8 mouse cellular contexts compared by ENCODE assay signal in the genomic region with DNA sequence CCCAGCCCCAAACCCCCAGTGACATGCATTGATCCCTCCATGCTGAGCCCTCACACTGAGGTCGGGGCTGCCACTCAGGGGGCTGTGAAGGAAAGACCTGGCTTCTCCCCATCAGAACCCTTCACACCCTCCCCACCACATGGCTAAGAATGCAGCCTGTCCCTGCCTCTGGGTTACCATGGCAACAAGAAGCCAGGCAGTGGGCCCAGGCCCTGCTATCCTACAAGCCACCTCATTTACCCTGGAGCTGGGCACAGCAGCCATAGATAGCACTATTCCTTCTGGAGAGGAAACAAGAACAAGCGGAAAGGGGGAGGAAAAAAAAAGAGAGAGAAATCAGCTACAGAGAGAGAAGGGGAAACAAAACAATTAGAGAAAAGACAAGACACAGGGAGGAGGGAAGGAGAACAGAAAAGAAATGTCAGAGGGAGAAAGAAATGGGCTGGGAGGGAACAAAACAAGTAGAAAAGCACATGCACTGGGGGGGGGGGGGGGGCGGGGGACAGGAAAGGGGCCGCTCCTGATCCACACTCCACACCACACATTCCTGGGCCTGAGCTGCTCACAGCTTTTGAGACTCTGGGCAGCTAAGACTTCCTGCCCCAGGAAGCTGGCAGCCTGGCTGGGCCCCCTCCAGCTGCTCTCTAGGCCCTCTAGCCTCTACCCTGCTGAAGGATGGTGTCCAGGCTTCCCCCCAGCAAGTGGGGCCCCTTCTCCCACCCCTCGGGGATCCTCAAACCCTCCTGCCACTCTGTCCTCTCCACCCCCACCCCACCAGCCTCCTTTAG. TPM values are rescaled to one million over a fixed set of nuclear protein-coding genes. Genes with fewer than 3 reads are reported as not detected.
DNase-seq lines count a peak whose midpoint lies in the region; ATAC-seq and TF ChIP-seq lines count a peak whose summit lies in the region.

No protein-coding gene starts in this region.

- H3K27ac ChIP-seq in lung, embryonic 15.5 days: peak overlapping the region; percentile 90
- H3K27ac ChIP-seq in heart, embryonic 14.5 days (replicated peaks in 1 of 2; ENCODE audit: control insufficient read depth in 1 of 2, insufficient read depth in 1 of 2, low read depth in 2 of 2, low read length in 2 of 2): peak overlapping the region; percentile 81 to 82
- H3K27ac ChIP-seq in lung, postnatal 0 days (ENCODE audit: low read length): peak overlapping the region; percentile 60

- TF ChIP-seq CTCF in lung, adult 2 months (IDR thresholded peaks at IDR 0.05; ENCODE audit: insufficient read depth, low read length): no peak
- no peak for TF ChIP-seq CTCF in lung, postnatal 0 days (IDR thresholded peaks at IDR 0.05)

- no peak overlapping the region for H3K4me3 ChIP-seq in lung, embryonic 15.5 days
- no peak overlapping the region for H3K4me3 ChIP-seq in lung, adult 2 months (replicated peaks; ENCODE audit: extremely low read depth, low read depth, low read length)
- H3K4me3 ChIP-seq in heart, embryonic 14.5 days (ENCODE audit: control insufficient read depth in 1 of 2, insufficient read depth in 1 of 2, low read depth in 1 of 2, low read length in 2 of 2): no peak overlapping the region
- H3K4me3 ChIP-seq in lung, postnatal 0 days (ENCODE audit: low read depth, low read length): no peak overlapping the region

- no peaks in the 10 kb centered on the region for H3K27me3 ChIP-seq in lung, embryonic 15.5 days
- no peaks in the 10 kb centered on the region for H3K27me3 ChIP-seq in heart, embryonic 14.5 days (ENCODE audit: control insufficient read depth, insufficient read depth, low read length)
- H3K27me3 ChIP-seq in lung, postnatal 0 days (replicated peaks; ENCODE audit: insufficient read depth, low read length): no peaks in the 10 kb centered on the region

- no peak for DNase-seq in lung, adult 2 months
- DNase-seq in embryo, embryonic 11.5 days (ENCODE audit: low read depth, low spot score): peak; percentile 66
- peak; percentile 87 for DNase-seq in layer of hippocampus, adult 9-11 months
- peak; percentile 68 for DNase-seq in lung, postnatal 0 days (ENCODE audit: low spot score)
- DNase-seq in right cerebral cortex, postnatal 14 days: peak; percentile 74
- DNase-seq in spleen, postnatal 10 days (ENCODE audit: low spot score in 2 of 2): no peak

- no peak for TF ChIP-seq POLR2A in lung, adult 2 months (IDR thresholded peaks at IDR 0.05; ENCODE audit: borderline replicate concordance, extremely low read depth, low read depth, low read length)

- no peaks in the 10 kb centered on the region for H3K9me3 ChIP-seq in lung, embryonic 15.5 days
- no peaks in the 10 kb centered on the region for H3K9me3 ChIP-seq in heart, embryonic 14.5 days (ENCODE audit: control insufficient read depth, low read length)
- no peaks in the 10 kb centered on the region for H3K9me3 ChIP-seq in lung, postnatal 0 days (ENCODE audit: low read length)

- 9% methylated on average over 3 of the region's 5 CpGs for WGBS in lung, embryonic 15.5 days
- 23% methylated on average over 4 of the region's 5 CpGs for WGBS in lung, adult 2 months
- 11% methylated on average over 4 of the region's 5 CpGs for WGBS in heart, embryonic 14.5 days
- WGBS in lung, postnatal 0 days: 5% methylated on average over 3 of the region's 5 CpGs

- H3K4me2 ChIP-seq in lung, embryonic 15.5 days: peak overlapping the region; percentile 4; the same call in 1 of the 2 replicates
- H3K4me2 ChIP-seq in heart, embryonic 14.5 days (ENCODE audit: low read length): no peak overlapping the region
- H3K4me2 ChIP-seq in lung, postnatal 0 days (replicated peaks; ENCODE audit: low read depth, low read length): no peak overlapping the region

- no peak overlapping the region for H3K9ac ChIP-seq in lung, embryonic 15.5 days
- peak overlapping the region; percentile 36; the same call in 1 of the 2 replicates for H3K9ac ChIP-seq in heart, embryonic 14.5 days (ENCODE audit: low read length)
- H3K9ac ChIP-seq in lung, postnatal 0 days (replicated peaks; ENCODE audit: low read depth): no peak overlapping the region

- TF ChIP-seq EP300 in lung, postnatal 0 days (IDR thresholded peaks at IDR 0.05): no peak

- H3K4me1 ChIP-seq in lung, embryonic 15.5 days: peaks cover 42% of the 10 kb centered on the region
- 0 out of 2 replicates have a peak, but pooled peaks cover 5% of the 10 kb centered on the region for H3K4me1 ChIP-seq in lung, adult 2 months (ENCODE audit: control insufficient read depth, insufficient read depth, low read length)
- peaks cover 42 to 50% of the 10 kb centered on the region in 2 experiments for H3K4me1 ChIP-seq in heart, embryonic 14.5 days (ENCODE audit: control insufficient read depth in 2 of 2, insufficient read depth in 2 of 2, low read length in 2 of 2)
- H3K4me1 ChIP-seq in lung, postnatal 0 days (ENCODE audit: insufficient read depth, low read depth, low read length): peaks cover 5% of the 10 kb centered on the region; the same call in 1 of the 2 replicates

- ATAC-seq in lung, embryonic 15.5 days (ENCODE audit: borderline replicate concordance, extremely low read depth, low FRiP score, low TSS enrichment): peak; percentile 86
- ATAC-seq in heart, embryonic 14.5 days (ENCODE audit: insufficient number of reproducible peaks, insufficient read depth, low FRiP score, low read depth): peak; percentile 82
- peak; percentile 80 for ATAC-seq in lung, postnatal 0 days

- no peaks in the 10 kb centered on the region for H3K36me3 ChIP-seq in lung, embryonic 15.5 days
- H3K36me3 ChIP-seq in heart, embryonic 14.5 days (ENCODE audit: control insufficient read depth, insufficient read depth, low read length): no peaks in the 10 kb centered on the region
- H3K36me3 ChIP-seq in lung, postnatal 0 days (ENCODE audit: insufficient read depth, low read length): no peaks in the 10 kb centered on the region

RNA-seq across cellular contexts. Expression of a gene that starts 18.9 kb away (rescaled TPM):
- polyA plus RNA-seq in lung, embryonic 15.5 days (2015; fragmentation: Nextera tagmentation; extraction: Ambion mirVana): 1.4 TPM in 2 replicates
- polyA plus RNA-seq in lung, adult 2 months (2012; rRNA removed): 9.8 and 18.6 TPM in 2 replicates
- 5.0 and 6.0 TPM in 2 replicates for polyA plus RNA-seq in heart, embryonic 14.5 days (2014; fragmentation: Nextera tagmentation; extraction: Ambion mirVana)
- 0.93 and 0.96 TPM in 2 replicates for polyA plus RNA-seq in lung, postnatal 0 days (2015; fragmentation: Nextera tagmentation; extraction: Ambion mirVana)

RNA-seq across cellular contexts. Expression of a gene that starts 52.3 kb away (rescaled TPM):
- 0.19 and 0.30 TPM in 2 replicates for polyA plus RNA-seq in lung, embryonic 15.5 days (2015; fragmentation: Nextera tagmentation; extraction: Ambion mirVana)
- 0.77 and 1.4 TPM in 2 replicates for polyA plus RNA-seq in lung, adult 2 months (2012; rRNA removed)
- polyA plus RNA-seq in heart, embryonic 14.5 days (2014; fragmentation: Nextera tagmentation; extraction: Ambion mirVana): 0.13 and 0.32 TPM in 2 replicates
- polyA plus RNA-seq in lung, postnatal 0 days (2015; fragmentation: Nextera tagmentation; extraction: Ambion mirVana): 0.31 and 0.40 TPM in 2 replicates

RNA-seq across cellular contexts. Expression of a gene that starts 55.2 kb away (rescaled TPM):
- 0.24 and 0.55 TPM in 2 replicates for polyA plus RNA-seq in lung, embryonic 15.5 days (2015; fragmentation: Nextera tagmentation; extraction: Ambion mirVana)
- 0.41 and 1.5 TPM in 2 replicates for polyA plus RNA-seq in lung, adult 2 months (2012; rRNA removed)
- 0.44 and 0.45 TPM in 2 replicates for polyA plus RNA-seq in heart, embryonic 14.5 days (2014; fragmentation: Nextera tagmentation; extraction: Ambion mirVana)
- polyA plus RNA-seq in lung, postnatal 0 days (2015; fragmentation: Nextera tagmentation; extraction: Ambion mirVana): 0.05 and 0.43 TPM in 2 replicates

Comparison
In these comparisons a context has a peak if more than half of its experiments do, and no peak if none do; other contexts are left out.
1. DNase-seq: peak in embryo, embryonic 11.5 days (single experiment), layer of hippocampus, adult 9-11 months (single experiment), lung, postnatal 0 days (single experiment) and right cerebral cortex, postnatal 14 days (single experiment); none in lung, adult 2 months (single experiment) and spleen, postnatal 10 days (0 of 2).
2. Peak in every context shown above with its lines, with median percentiles within 50 percentile points of each other: ATAC-seq and H3K27ac ChIP-seq.